Mouse (Mus musculus) C2C12 (cell line): ENCODE results near the gene Errfi1. TPM values are rescaled to one million over a fixed set of nuclear protein-coding genes. Genes with fewer than 3 reads are reported as not detected.
A peak's percentile ranks its signal among the peaks of the same experiment; 100 is the strongest.

Experiments
- H3K27me3 ChIP-seq: one replicate; pipeline ENCODE4 v1.6.1; 2011; ENCODE audit not compliant: control insufficient read depth, insufficient read depth, insufficient read length
- H3K36me3 ChIP-seq: one replicate; pipeline ENCODE4 v1.6.1; 2011; ENCODE audit not compliant: control insufficient read depth, insufficient read depth
- H3K4me3 ChIP-seq: one replicate; pipeline ENCODE4 v1.5.1; 2011; ENCODE audit warnings: mild to moderate bottlenecking, control low read depth; ENCODE audit not compliant: poor library complexity, insufficient read depth, severe bottlenecking
- H3K79me2 ChIP-seq: one replicate; pipeline ENCODE4 v1.6.1; 2011; ENCODE audit not compliant: control insufficient read depth, insufficient read depth
- H3K79me3 ChIP-seq: one replicate; pipeline ENCODE4 v1.6.1; 2011; ENCODE audit warnings: low read depth, control low read depth
- H3ac ChIP-seq: one replicate; pipeline ENCODE3; 2011; ENCODE audit warnings: low read depth; ENCODE audit not compliant: control insufficient read depth, insufficient read length
- CEBPB ChIP-seq: IDR thresholded peaks from one replicate; pipeline ENCODE4 v1.6.1; 2011; ENCODE audit warnings: low read depth, mild to moderate bottlenecking, control low read depth, moderate library complexity
- CTCF ChIP-seq: IDR thresholded peaks from one replicate; pipeline ENCODE4 v1.5.1; 2011; ENCODE audit not compliant: control insufficient read depth, insufficient read depth, insufficient read length
- FOSL1 ChIP-seq: IDR thresholded peaks from one replicate; pipeline ENCODE4 v1.8.0; 2011; ENCODE audit warnings: mild to moderate bottlenecking, low read length; ENCODE audit not compliant: poor library complexity, insufficient read depth, severe bottlenecking
- MAX ChIP-seq: IDR thresholded peaks from one replicate; pipeline ENCODE4 v1.6.1; 2011; ENCODE audit warnings: mild to moderate bottlenecking, control low read depth
- MYOD1 ChIP-seq: IDR thresholded peaks from one replicate; pipeline ENCODE4 v1.6.1; 2011; ENCODE audit warnings: low read depth; ENCODE audit not compliant: control insufficient read depth, insufficient read length
- MYOG ChIP-seq: IDR thresholded peaks from one replicate; pipeline ENCODE4 v1.6.1; 2011; ENCODE audit not compliant: control insufficient read depth, insufficient read length; ENCODE audit errors: extremely low read depth
- USF1 ChIP-seq: IDR thresholded peaks from one replicate; pipeline ENCODE4 v1.6.1; 2011; ENCODE audit warnings: low read depth, mild to moderate bottlenecking, control low read depth, moderate library complexity
- polyA plus RNA-seq: library from polyadenylated mRNA; unstranded; fragments of >200 nt; fragmentation: generic; extraction: Trizol; gene quantifications from one replicate; pipeline ENCODE4 v1.2.1, GENCODE M21; 2012; ENCODE audit warnings: missing spikeins

Gene Errfi1
- polyA plus RNA-seq, 1 experiment = 111 TPM

- Histone ChIP-seq H3K4me3 (no peak overlapping the region), H3K36me3 (no peaks in the 10 kb centered on the region), H3K27me3 (no peaks in the 10 kb centered on the region), H3K79me3 (no peaks in the 10 kb centered on the region), H3ac (no peak overlapping the region), H3K79me2 (no peaks in the 10 kb centered on the region)
- no peak for TF ChIP-seq MYOG
- no peak for TF ChIP-seq USF1
- TF ChIP-seq MYOD1 = no peak
- TF ChIP-seq FOSL1 = no peak
- TF ChIP-seq CEBPB = no peak
- TF ChIP-seq MAX = no peak
- TF ChIP-seq CTCF = no peak
These were observed 29.9 kb upstream of the Errfi1 start for GRCm38 (mm10) chr4:150823614-150824480.

DNA sequence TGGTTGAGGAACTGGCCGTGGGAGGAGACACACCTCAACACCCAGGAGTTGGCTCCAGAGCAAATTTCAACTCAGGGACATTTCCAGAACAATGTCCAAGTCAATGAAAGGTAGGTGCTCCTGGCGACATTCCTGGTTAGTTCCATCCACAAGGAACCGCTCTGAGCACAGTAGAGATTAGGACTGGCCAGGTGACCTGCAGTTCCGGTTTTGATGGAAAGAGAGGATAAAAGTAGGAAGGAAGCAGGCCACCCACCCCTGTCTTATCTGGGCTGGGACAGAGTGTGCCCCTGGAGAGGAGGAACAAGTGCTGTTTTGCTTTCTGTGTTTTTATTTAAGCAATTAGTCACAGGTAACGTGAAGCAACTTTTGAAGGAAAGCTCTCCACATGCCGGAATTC is 28.8 kb upstream of the Errfi1 start:
- Histone ChIP-seq H3ac (no peak overlapping the region), H3K79me2 (no peaks in the 10 kb centered on the region), H3K4me3 (no peak overlapping the region), H3K79me3 (no peaks in the 10 kb centered on the region), H3K36me3 (no peaks in the 10 kb centered on the region), H3K27me3 (no peaks in the 10 kb centered on the region)
- TF ChIP-seq USF1 = no peak
- no peak for TF ChIP-seq CEBPB
- TF ChIP-seq CTCF = no peak
- TF ChIP-seq MYOG = no peak
- no peak for TF ChIP-seq MYOD1
- TF ChIP-seq FOSL1 = no peak
- TF ChIP-seq MAX = no peak

DNA sequence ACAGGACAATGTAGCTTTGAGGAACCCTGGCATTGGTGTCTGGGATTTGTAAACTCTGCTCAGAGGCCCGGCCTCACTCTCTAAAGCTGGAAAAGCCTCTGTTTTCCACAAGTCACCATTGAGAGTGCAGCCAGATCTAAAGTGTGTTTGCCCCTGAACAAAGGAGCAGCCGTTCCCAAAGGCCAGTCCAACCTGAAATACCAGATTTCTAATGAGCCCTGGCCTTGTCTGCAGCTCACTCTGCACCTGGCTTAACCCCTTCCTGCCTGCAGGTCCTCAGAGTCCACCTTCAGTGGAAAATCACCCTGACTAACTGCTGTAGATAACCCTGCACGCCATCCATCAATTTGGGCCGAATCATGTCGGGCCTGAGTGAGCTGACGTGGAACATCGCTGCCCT is 28.2 kb upstream of the Errfi1 start:
- no peak for TF ChIP-seq MYOD1
- H3K79me2 ChIP-seq = no peaks in the 10 kb centered on the region
- H3K27me3 ChIP-seq = no peaks in the 10 kb centered on the region
- no peak overlapping the region for H3ac ChIP-seq
- no peak overlapping the region for H3K4me3 ChIP-seq
- no peaks in the 10 kb centered on the region for H3K36me3 ChIP-seq
- H3K79me3 ChIP-seq = no peaks in the 10 kb centered on the region

DNA sequence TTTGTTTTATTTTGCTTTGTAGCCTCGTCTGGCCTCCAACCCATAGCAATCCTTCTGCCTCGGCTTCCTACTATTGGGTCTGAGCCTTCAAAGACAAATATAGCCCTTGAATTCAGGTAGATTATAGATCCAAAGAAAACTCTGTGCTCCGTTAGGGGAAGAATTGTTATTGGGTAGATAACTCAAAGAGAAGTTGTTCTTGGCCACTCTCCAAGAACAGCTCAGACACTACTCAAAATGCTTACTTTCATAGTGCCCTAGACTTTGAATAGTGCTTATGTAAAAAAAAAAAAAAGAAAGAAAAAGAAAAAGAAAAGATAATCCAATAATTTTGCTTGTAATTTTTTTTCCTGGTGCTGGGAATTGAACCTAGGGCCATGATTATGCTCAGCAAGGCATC is 22.4 kb upstream of the Errfi1 start:
- Histone ChIP-seq H3K36me3 (no peaks in the 10 kb centered on the region), H3ac (no peak overlapping the region), H3K4me3 (no peak overlapping the region), H3K79me3 (no peaks in the 10 kb centered on the region), H3K27me3 (no peaks in the 10 kb centered on the region), H3K79me2 (no peaks in the 10 kb centered on the region)
- TF ChIP-seq MAX = no peak
- no peak for TF ChIP-seq CTCF
- no peak for TF ChIP-seq CEBPB
- no peak for TF ChIP-seq FOSL1
- TF ChIP-seq MYOG = no peak
- no peak for TF ChIP-seq USF1
- TF ChIP-seq MYOD1 = no peak

DNA sequence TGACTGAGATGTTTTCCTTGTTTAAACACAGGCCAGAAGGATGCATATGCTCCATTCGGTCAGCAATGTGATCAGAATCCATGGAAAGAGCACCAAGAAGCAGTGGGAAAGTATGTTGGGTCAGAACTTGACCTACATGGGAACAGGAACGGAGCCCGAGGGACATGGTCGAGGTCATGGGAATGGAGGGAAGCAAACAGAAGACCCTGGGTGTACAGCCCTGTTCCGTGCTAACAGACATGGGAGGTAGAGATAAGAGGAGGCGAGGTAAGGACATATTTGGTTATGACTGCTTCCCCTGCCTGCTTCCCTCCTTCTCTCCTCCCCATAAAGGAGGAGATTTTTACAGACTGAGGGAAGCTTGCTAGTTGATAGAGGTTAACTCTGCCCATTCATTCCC is 21.8 kb upstream of the Errfi1 start:
- Histone ChIP-seq H3K36me3 (no peaks in the 10 kb centered on the region), H3K4me3 (no peak overlapping the region)
- no peak for TF ChIP-seq MYOG
- TF ChIP-seq USF1 = no peak
- no peak for TF ChIP-seq FOSL1
- no peak for TF ChIP-seq MAX
- TF ChIP-seq CEBPB = no peak
- TF ChIP-seq CTCF = no peak
- TF ChIP-seq MYOD1 = no peak

GRCm38 (mm10) chr4:150835163-150835562 is 18.6 kb upstream of the Errfi1 start:
- H3ac ChIP-seq = no peak overlapping the region
- H3K4me3 ChIP-seq = no peak overlapping the region
- no peaks in the 10 kb centered on the region for H3K79me3 ChIP-seq
- H3K27me3 ChIP-seq = no peaks in the 10 kb centered on the region
- H3K79me2 ChIP-seq = no peaks in the 10 kb centered on the region
- no peaks in the 10 kb centered on the region for H3K36me3 ChIP-seq
- TF ChIP-seq MYOG (no peak), USF1 (no peak), MAX (peak; percentile 11), FOSL1 (no peak), MYOD1 (no peak), CEBPB (peak; percentile 71), CTCF (no peak)

More for the DNA sequence above, 21.8 kb upstream of the Errfi1 start:
- Histone ChIP-seq H3K79me3 (no peaks in the 10 kb centered on the region), H3K27me3 (no peaks in the 10 kb centered on the region), H3K79me2 (no peaks in the 10 kb centered on the region), H3ac (no peak overlapping the region)
